Mouse (Mus musculus): ENCODE results near the gene Slc39a10. TPM values are rescaled to one million over a fixed set of nuclear protein-coding genes. Genes with fewer than 3 reads are reported as not detected.

Gene Slc39a10
- total RNA-seq (2021), result 10 to 100 TPM; 23.2 to 27.4 TPM
- long read RNA-seq, experiment 1, full-length matches to known transcripts, result 7 of 8 reads
- long read RNA-seq, experiment 1, partial matches to known transcripts, result 0 of 8 reads
- long read RNA-seq, experiment 1, other reads (novel, unspliced or antisense), result 1 of 8 reads
- long read RNA-seq, experiment 2, full-length matches to known transcripts, result 4 of 12 reads
- long read RNA-seq, experiment 2, partial matches to known transcripts, result 5 of 12 reads
- long read RNA-seq, experiment 2, other reads (novel, unspliced or antisense), result 3 of 12 reads

GRCm38 (mm10) chr1:46892752-46893151 lies at the start of gene Slc39a10:
Gene Slc39a10 (minus strand): TSS chr1:46892852.
- DNase-seq (ENCODE audit: low spot score in 2 of 2), result no peak

GRCm38 (mm10) chr1:46939295-46939694 lies 46.6 kb upstream of the Slc39a10 start:
- no peak for DNase-seq (ENCODE audit: low spot score in 2 of 2)

GRCm38 (mm10) chr1:46937641-46938040 lies 45.0 kb upstream of the Slc39a10 start:
- no peak for DNase-seq (ENCODE audit: low spot score in 2 of 2)

- no peak for DNase-seq (ENCODE audit: low spot score in 2 of 2)
These were observed 34.5 kb upstream of the Slc39a10 start for GRCm38 (mm10) chr1:46927104-46927503.

- no peak for DNase-seq (ENCODE audit: low spot score in 2 of 2)
These were observed 33.6 kb upstream of the Slc39a10 start for GRCm38 (mm10) chr1:46926239-46926638.

GRCm38 (mm10) chr1:46924992-46925391 lies 32.3 kb upstream of the Slc39a10 start:
- no peak for DNase-seq (ENCODE audit: low spot score in 2 of 2)

- no peak for DNase-seq (ENCODE audit: low spot score in 2 of 2)
These were observed 30.3 kb upstream of the Slc39a10 start for GRCm38 (mm10) chr1:46922904-46923303.

- no peak for DNase-seq (ENCODE audit: low spot score in 2 of 2)
These were observed 29.0 kb upstream of the Slc39a10 start for GRCm38 (mm10) chr1:46921630-46922029.

GRCm38 (mm10) chr1:46916237-46916636 lies 23.6 kb upstream of the Slc39a10 start:
- DNase-seq (ENCODE audit: low spot score in 2 of 2), result no peak

GRCm38 (mm10) chr1:46914349-46914748 lies 21.7 kb upstream of the Slc39a10 start:
- DNase-seq (ENCODE audit: low spot score in 2 of 2), result no peak

GRCm38 (mm10) chr1:46912506-46913156 lies 20.0 kb upstream of the Slc39a10 start:
- no peak for DNase-seq (ENCODE audit: low spot score in 2 of 2)

- DNase-seq (ENCODE audit: low spot score in 2 of 2), result no peak
These were observed 17.5 kb upstream of the Slc39a10 start for GRCm38 (mm10) chr1:46910154-46910553.

GRCm38 (mm10) chr1:46905706-46906105 lies 13.1 kb upstream of the Slc39a10 start:
- DNase-seq (ENCODE audit: low spot score in 2 of 2), result no peak

GRCm38 (mm10) chr1:46902102-46902683 lies 9.5 kb upstream of the Slc39a10 start:
- no peak for DNase-seq (ENCODE audit: low spot score in 2 of 2)

- no peak for DNase-seq (ENCODE audit: low spot score in 2 of 2)
These were observed 1.7 kb upstream of the Slc39a10 start for GRCm38 (mm10) chr1:46894281-46894842.

GRCm38 (mm10) chr1:46888726-46889125 lies 3.9 kb downstream of the Slc39a10 start:
- no peak for DNase-seq (ENCODE audit: low spot score in 2 of 2)

- no peak for DNase-seq (ENCODE audit: low spot score in 2 of 2)
These were observed 4.3 kb downstream of the Slc39a10 start for GRCm38 (mm10) chr1:46888324-46888723.

GRCm38 (mm10) chr1:46887908-46888307 lies 4.7 kb downstream of the Slc39a10 start:
- no peak for DNase-seq (ENCODE audit: low spot score in 2 of 2)

- no peak for DNase-seq (ENCODE audit: low spot score in 2 of 2)
These were observed 6.6 kb downstream of the Slc39a10 start for GRCm38 (mm10) chr1:46886091-46886490.

GRCm38 (mm10) chr1:46885231-46885630 lies 7.4 kb downstream of the Slc39a10 start:
- no peak for DNase-seq (ENCODE audit: low spot score in 2 of 2)

- DNase-seq (ENCODE audit: low spot score in 2 of 2), result no peak
These were observed 12.7 kb downstream of the Slc39a10 start for GRCm38 (mm10) chr1:46879951-46880350.

- no peak for DNase-seq (ENCODE audit: low spot score in 2 of 2)
These were observed 18.9 kb downstream of the Slc39a10 start for GRCm38 (mm10) chr1:46873770-46874169.
